22 mouse cellular contexts compared by ENCODE assay signal in genomic region chr6:51127851-51128250, GRCm38 (mm10).
DNase-seq lines count a peak whose midpoint lies in the region; ATAC-seq and TF ChIP-seq lines count a peak whose summit lies in the region.
"Had no signal": no experiment of that assay in that cellular context is flagged by ENCODE, and none has a peak within 500 bp of the region (broad histone marks: within the 10 kb centered on the region; RNA-seq: fewer than 3 reads in every experiment).

No protein-coding gene starts in this region.

- no peak for TF ChIP-seq POLR2A in brain, embryonic 14.5 days (IDR thresholded peaks at IDR 0.05; ENCODE audit: borderline replicate concordance, extremely low read depth, insufficient read depth, insufficient read length, poor library complexity, severe bottlenecking)

- peak overlapping the region; percentile 43; the same call in 1 of the 2 replicates for H3K27ac ChIP-seq in forebrain, embryonic 12.5 days
- H3K27ac ChIP-seq in forebrain, embryonic 15.5 days (replicated peaks): no peak overlapping the region
- H3K27ac ChIP-seq: embryonic facial prominence, embryonic 12.5 days; embryonic facial prominence, embryonic 15.5 days; gastrocnemius, adult 2 months; hindbrain, embryonic 10.5 days; hindbrain, embryonic 13.5 days had no signal

- no peaks in the 10 kb centered on the region for H3K36me3 ChIP-seq in forebrain, embryonic 12.5 days (replicated peaks)
- no peaks in the 10 kb centered on the region for H3K36me3 ChIP-seq in forebrain, embryonic 15.5 days
- H3K36me3 ChIP-seq: embryonic facial prominence, embryonic 12.5 days; embryonic facial prominence, embryonic 15.5 days; hindbrain, embryonic 10.5 days; hindbrain, embryonic 13.5 days had no signal

- H3K4me2 ChIP-seq in forebrain, embryonic 12.5 days: no peak overlapping the region
- H3K4me2 ChIP-seq in forebrain, embryonic 15.5 days (replicated peaks): no peak overlapping the region
- H3K4me2 ChIP-seq: embryonic facial prominence, embryonic 12.5 days; embryonic facial prominence, embryonic 15.5 days; hindbrain, embryonic 13.5 days had no signal

- DNase-seq in heart, adult 11 months: peak; percentile 80
- DNase-seq in heart, postnatal 4 days: no peak
- peak; percentile 81 for DNase-seq in brain, embryonic 14.5 days (ENCODE audit: low read depth)
- no peak for DNase-seq in right cerebral cortex, postnatal 14 days
- DNase-seq: adrenal gland, adult 8-10 months; adrenal gland, postnatal 25 days; cerebellum, adult 18-20 months; cerebellum, adult 9-10 months; cerebellum, postnatal 14 days; forebrain, postnatal 0 days; gastrocnemius, adult 2 months; gastrocnemius, postnatal 14 days; heart, adult 18-20 months; kidney, adult 2 months had no signal

- H3K4me1 ChIP-seq in forebrain, embryonic 12.5 days: no peaks in the 10 kb centered on the region
- H3K4me1 ChIP-seq in forebrain, embryonic 15.5 days: peaks cover 6% of the 10 kb centered on the region; the same call in 1 of the 2 replicates
- H3K4me1 ChIP-seq: embryonic facial prominence, embryonic 12.5 days; embryonic facial prominence, embryonic 15.5 days; hindbrain, embryonic 13.5 days had no signal

- no peak overlapping the region for H3K4me3 ChIP-seq in forebrain, embryonic 12.5 days (replicated peaks)
- no peak overlapping the region for H3K4me3 ChIP-seq in forebrain, embryonic 15.5 days
- H3K4me3 ChIP-seq: embryonic facial prominence, embryonic 12.5 days; embryonic facial prominence, embryonic 15.5 days; gastrocnemius, adult 2 months; hindbrain, embryonic 10.5 days; hindbrain, embryonic 13.5 days had no signal

- H3K9ac ChIP-seq in forebrain, embryonic 12.5 days: no peak overlapping the region
- H3K9ac ChIP-seq in forebrain, embryonic 15.5 days (replicated peaks): no peak overlapping the region
- H3K9ac ChIP-seq: embryonic facial prominence, embryonic 12.5 days; embryonic facial prominence, embryonic 15.5 days; forebrain, postnatal 0 days; hindbrain, embryonic 13.5 days had no signal

- no peaks in the 10 kb centered on the region for H3K9me3 ChIP-seq in forebrain, embryonic 12.5 days
- H3K9me3 ChIP-seq in forebrain, embryonic 15.5 days: no peaks in the 10 kb centered on the region
- H3K9me3 ChIP-seq: embryonic facial prominence, embryonic 12.5 days; embryonic facial prominence, embryonic 15.5 days; hindbrain, embryonic 10.5 days; hindbrain, embryonic 13.5 days had no signal

- H3K27me3 ChIP-seq in forebrain, embryonic 12.5 days: no peaks in the 10 kb centered on the region
- no peaks in the 10 kb centered on the region for H3K27me3 ChIP-seq in forebrain, embryonic 15.5 days
- H3K27me3 ChIP-seq: embryonic facial prominence, embryonic 12.5 days; embryonic facial prominence, embryonic 15.5 days; hindbrain, embryonic 13.5 days had no signal

- 71% methylated on average over 6 of the region's 6 CpGs for WGBS in forebrain, embryonic 12.5 days
- WGBS in forebrain, embryonic 15.5 days: 45% methylated on average over 6 of the region's 6 CpGs

- no peak for TF ChIP-seq CTCF in brain, embryonic 14.5 days (IDR thresholded peaks at IDR 0.05; ENCODE audit: borderline replicate concordance, extremely low read depth, insufficient read depth, insufficient read length)

- no peak for ATAC-seq in forebrain, embryonic 12.5 days (ENCODE audit: low FRiP score)
- no peak for ATAC-seq in forebrain, embryonic 15.5 days (replicated peaks)
- ATAC-seq: activated CD4-positive, CD25-positive, alpha-beta regulatory T cell, adult 4 months; forebrain, postnatal 0 days; intestine, postnatal 0 days had no signal

Comparison
In these comparisons a context has a peak if more than half of its experiments do, and no peak if none do; other contexts are left out.
1. DNase-seq: peak in heart, adult 11 months (single experiment) and brain, embryonic 14.5 days (single experiment); none in heart, postnatal 4 days (single experiment) and right cerebral cortex, postnatal 14 days (single experiment).